Mouse (Mus musculus) stomach, postnatal 0 days (tissue): Measurements from ENCODE around the gene Tlr12.

ENCODE experiments used
- CTCF ChIP-seq: IDR thresholded peaks from 2 replicates; pipeline ENCODE4 v1.5.1; 2016; ENCODE audit warnings: antibody characterized with exemption, low read depth, mild to moderate bottlenecking, moderate library complexity
- EP300 ChIP-seq: optimal IDR thresholded peaks from 2 replicates; pipeline ENCODE3; 2016; ENCODE audit warnings: antibody characterized with exemption

GRCm38 (mm10) chr4:128661063-128661462, 42.6 kb upstream of the Tlr12 start:
- no peak for TF ChIP-seq CTCF
- no peak for TF ChIP-seq EP300
